10 mouse cellular contexts compared by ENCODE assay signal in the genomic region with DNA sequence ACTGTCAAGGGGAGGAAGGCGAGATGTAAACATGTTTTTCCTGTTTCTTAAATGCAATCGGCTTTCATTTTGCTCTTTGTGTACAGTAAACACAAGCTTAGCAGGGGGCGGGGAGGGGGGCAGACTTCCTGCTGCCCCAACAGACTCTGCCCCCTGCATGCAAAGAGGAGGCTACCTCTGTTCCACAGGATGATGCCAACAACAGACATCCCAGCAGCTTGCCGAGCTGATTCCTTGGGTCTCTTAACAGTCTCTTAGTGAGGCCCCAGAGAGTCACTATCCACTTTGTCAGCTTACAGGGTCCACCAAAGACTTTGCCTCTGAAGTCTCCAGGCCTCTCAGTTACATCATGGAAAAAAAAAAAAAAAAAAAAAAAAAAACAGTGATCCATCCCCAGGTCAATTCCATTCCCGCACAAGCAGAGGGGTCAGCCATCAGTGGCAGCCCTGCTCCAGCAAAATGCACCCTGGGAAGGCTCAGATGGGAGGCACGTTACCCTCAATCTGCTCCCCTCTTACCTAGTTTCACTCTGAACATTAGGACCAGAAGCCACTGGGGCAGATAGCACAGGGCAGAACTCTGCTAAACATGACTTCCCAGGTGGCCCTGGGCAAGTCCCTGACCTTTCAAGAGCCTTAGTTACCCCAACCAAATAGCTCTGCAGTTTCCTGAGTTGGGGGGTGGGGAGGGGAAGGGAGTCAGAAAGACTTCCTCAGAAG. TPM values are rescaled to one million over a fixed set of nuclear protein-coding genes. Genes with fewer than 3 reads are reported as not detected.
DNase-seq lines count a peak whose midpoint lies in the region; ATAC-seq lines count a peak whose summit lies in the region.
"Had no signal": no experiment of that assay in that cellular context is flagged by ENCODE, and none has a peak within 500 bp of the region (broad histone marks: within the 10 kb centered on the region; RNA-seq: fewer than 3 reads in every experiment).

No protein-coding gene starts in this region.

- no peak overlapping the region for H3K4me3 ChIP-seq in lung, embryonic 16.5 days (ENCODE audit: low read length)
- no peak overlapping the region for H3K4me3 ChIP-seq in embryonic facial prominence, embryonic 10.5 days
- H3K4me3 ChIP-seq in neural tube, embryonic 15.5 days (replicated peaks) = no peak overlapping the region
- H3K4me3 ChIP-seq: hindbrain, embryonic 15.5 days had no signal

- DNase-seq in adrenal gland, postnatal 36 days = peak; percentile 52 to 56
- DNase-seq in adrenal gland, adult 18-20 months (ENCODE audit: low spot score in 2 of 2) = no peak
- DNase-seq in lung, postnatal 4 days = no peak
- DNase-seq in embryonic facial prominence, embryonic 10.5 days (ENCODE audit: low spot score) = no peak
- DNase-seq in T-cell, adult 2 months (ENCODE audit: low spot score) = no peak
- no peak for DNase-seq in c-Kit-positive CD71-positive TER-119-positive erythroid progenitor cells, embryonic 14.5 days (ENCODE audit: low spot score)
- DNase-seq: cerebellum, postnatal 25 days had no signal

- H3K4me1 ChIP-seq in lung, embryonic 16.5 days (replicated peaks; ENCODE audit: control insufficient read depth, insufficient read depth, low read length) = peaks cover 39% of the 10 kb centered on the region
- peaks cover 59% of the 10 kb centered on the region for H3K4me1 ChIP-seq in embryonic facial prominence, embryonic 10.5 days
- H3K4me1 ChIP-seq in neural tube, embryonic 15.5 days = peaks cover 57% of the 10 kb centered on the region

- H3K9me3 ChIP-seq in lung, embryonic 16.5 days (ENCODE audit: control insufficient read depth, low read length) = peaks cover 3% of the 10 kb centered on the region
- H3K9me3 ChIP-seq in embryonic facial prominence, embryonic 10.5 days = peaks cover 3% of the 10 kb centered on the region; the same call in 1 of the 2 replicates
- no peaks in the 10 kb centered on the region for H3K9me3 ChIP-seq in neural tube, embryonic 15.5 days (replicated peaks)
- H3K9me3 ChIP-seq: hindbrain, embryonic 15.5 days had no signal

- peak; percentile 23; the same call in 1 of the 2 replicates for ATAC-seq in lung, embryonic 16.5 days (ENCODE audit: low read depth)
- ATAC-seq in neural tube, embryonic 15.5 days (ENCODE audit: low FRiP score) = no peak

- H3K36me3 ChIP-seq in lung, embryonic 16.5 days (ENCODE audit: control insufficient read depth, insufficient read depth, low read length) = no peaks in the 10 kb centered on the region
- peaks cover 8% of the 10 kb centered on the region for H3K36me3 ChIP-seq in embryonic facial prominence, embryonic 10.5 days (replicated peaks)
- no peaks in the 10 kb centered on the region; the same call in 1 of the 2 replicates for H3K36me3 ChIP-seq in neural tube, embryonic 15.5 days
- H3K36me3 ChIP-seq: hindbrain, embryonic 15.5 days had no signal

- H3K4me2 ChIP-seq in lung, embryonic 16.5 days (ENCODE audit: low read depth, low read length) = no peak overlapping the region
- H3K4me2 ChIP-seq in neural tube, embryonic 15.5 days = no peak overlapping the region
- H3K4me2 ChIP-seq: hindbrain, embryonic 15.5 days had no signal

- 0 out of 2 replicates have a peak overlapping the region, but pooled peaks have one; percentile 26 for H3K9ac ChIP-seq in lung, embryonic 16.5 days (ENCODE audit: low read length)
- H3K9ac ChIP-seq in neural tube, embryonic 15.5 days (replicated peaks) = no peak overlapping the region
- H3K9ac ChIP-seq: hindbrain, embryonic 15.5 days had no signal

- H3K27me3 ChIP-seq in lung, embryonic 16.5 days (ENCODE audit: control insufficient read depth, insufficient read depth, low read depth, low read length) = no peaks in the 10 kb centered on the region
- H3K27me3 ChIP-seq in embryonic facial prominence, embryonic 10.5 days (replicated peaks; ENCODE audit: low read depth, poor library complexity, severe bottlenecking) = no peaks in the 10 kb centered on the region
- no peaks in the 10 kb centered on the region for H3K27me3 ChIP-seq in neural tube, embryonic 15.5 days (replicated peaks)
- H3K27me3 ChIP-seq: hindbrain, embryonic 15.5 days had no signal

- whole genome bisulfite sequencing in lung, embryonic 16.5 days = 42% methylated on average over 6 of the region's 6 CpGs
- 44% methylated on average over 6 of the region's 6 CpGs for WGBS in embryonic facial prominence, embryonic 10.5 days
- 40% methylated on average over 6 of the region's 6 CpGs for WGBS in neural tube, embryonic 15.5 days

- 0 out of 2 replicates have a peak overlapping the region, but pooled peaks have one; percentile 43 for H3K27ac ChIP-seq in lung, embryonic 16.5 days (ENCODE audit: low read length)
- peak overlapping the region; percentile 72 for H3K27ac ChIP-seq in embryonic facial prominence, embryonic 10.5 days (replicated peaks)
- H3K27ac ChIP-seq in neural tube, embryonic 15.5 days (replicated peaks) = 0 out of 2 replicates have a peak overlapping the region, but pooled peaks have one; percentile 28
- H3K27ac ChIP-seq: hindbrain, embryonic 15.5 days had no signal

RNA-seq across cellular contexts. Expression of a gene that starts 22.3 kb away (rescaled TPM):
- 10 to 100 TPM; 23.1 to 31.9 TPM for total RNA-seq in adrenal gland, postnatal 36 days (2021)
- total RNA-seq in adrenal gland, adult 18-20 months (2021) = 10 to 100 TPM; 24.5 to 25.2 TPM
- 8.6 and 8.7 TPM in 2 replicates for polyA plus RNA-seq in lung, embryonic 16.5 days (2015; fragmentation: Nextera tagmentation; extraction: Ambion mirVana)
- polyA plus RNA-seq in embryonic facial prominence, embryonic 10.5 days (2016; fragmentation: Nextera tagmentation; extraction: Ambion mirVana) = 10.3 and 11.3 TPM in 2 replicates
- 12.4 and 15.5 TPM in 2 replicates for polyA plus RNA-seq in neural tube, embryonic 15.5 days (2015; fragmentation: Nextera tagmentation; extraction: Ambion mirVana)

RNA-seq across cellular contexts. Expression of a gene that starts 37.6 kb away (rescaled TPM):
- 10 to 100 TPM in 1 of 2 experiments, 1 to 10 TPM in 1; 9.2 to 11.4 TPM for total RNA-seq in adrenal gland, postnatal 36 days (2021)
- total RNA-seq in adrenal gland, adult 18-20 months (2021) = 1 to 10 TPM; 6.5 to 8.2 TPM
- 7.6 and 7.9 TPM in 2 replicates for polyA plus RNA-seq in lung, embryonic 16.5 days (2015; fragmentation: Nextera tagmentation; extraction: Ambion mirVana)
- 8.8 and 8.9 TPM in 2 replicates for polyA plus RNA-seq in embryonic facial prominence, embryonic 10.5 days (2016; fragmentation: Nextera tagmentation; extraction: Ambion mirVana)
- polyA plus RNA-seq in neural tube, embryonic 15.5 days (2015; fragmentation: Nextera tagmentation; extraction: Ambion mirVana) = 40.4 and 45.0 TPM in 2 replicates

Comparison
In these comparisons a context has a peak if more than half of its experiments do, and no peak if none do; other contexts are left out.
1. DNase-seq: peak in adrenal gland, postnatal 36 days (2 of 2); none in adrenal gland, adult 18-20 months (0 of 2), lung, postnatal 4 days (0 of 2), embryonic facial prominence, embryonic 10.5 days (single experiment), T-cell, adult 2 months (single experiment) and c-Kit-positive CD71-positive TER-119-positive erythroid progenitor cells, embryonic 14.5 days (single experiment).
2. Peak in every context shown above with its lines, with median percentiles within 50 percentile points of each other: H3K27ac ChIP-seq.